Mouse (Mus musculus): Measurements from ENCODE around the gene Ccdc153.

The Ccdc153 gene

GRCm38 (mm10) chr9:44240911-44241310, 435 bp downstream of the Ccdc153 start:
- DNase-seq (ENCODE audit: low spot score): no peak

GRCm38 (mm10) chr9:44241418-44241817, 942 bp downstream of the Ccdc153 start:
- no peak for DNase-seq (ENCODE audit: low spot score)

GRCm38 (mm10) chr9:44243621-44244020, 3.1 kb downstream of the Ccdc153 start:
- DNase-seq (ENCODE audit: low spot score): no peak

DNA sequence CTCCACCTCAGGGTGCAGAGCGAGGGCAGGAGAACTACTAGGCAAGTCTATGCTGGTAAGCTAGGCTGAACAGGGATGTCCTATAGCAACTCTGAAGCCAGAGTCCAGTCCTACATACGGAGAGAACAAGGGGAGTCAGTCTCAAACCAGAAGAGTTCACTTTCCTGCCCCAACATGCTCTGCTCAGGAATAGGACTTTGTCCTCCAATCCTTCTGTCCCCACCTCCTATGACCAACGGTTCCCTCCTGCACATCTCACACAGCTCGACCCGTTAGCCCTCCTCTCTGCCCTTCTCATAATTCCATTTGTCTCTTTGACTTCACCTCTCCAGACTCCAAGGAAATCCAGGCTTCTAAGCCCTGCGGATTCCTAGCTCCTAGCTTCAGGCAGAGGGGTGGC, 7.4 kb downstream of the Ccdc153 start:
- no peak for DNase-seq (ENCODE audit: low spot score)

GRCm38 (mm10) chr9:44249181-44250146, 9.0 kb downstream of the Ccdc153 start:
- peak; percentile 79 for DNase-seq (ENCODE audit: low spot score)

DNA sequence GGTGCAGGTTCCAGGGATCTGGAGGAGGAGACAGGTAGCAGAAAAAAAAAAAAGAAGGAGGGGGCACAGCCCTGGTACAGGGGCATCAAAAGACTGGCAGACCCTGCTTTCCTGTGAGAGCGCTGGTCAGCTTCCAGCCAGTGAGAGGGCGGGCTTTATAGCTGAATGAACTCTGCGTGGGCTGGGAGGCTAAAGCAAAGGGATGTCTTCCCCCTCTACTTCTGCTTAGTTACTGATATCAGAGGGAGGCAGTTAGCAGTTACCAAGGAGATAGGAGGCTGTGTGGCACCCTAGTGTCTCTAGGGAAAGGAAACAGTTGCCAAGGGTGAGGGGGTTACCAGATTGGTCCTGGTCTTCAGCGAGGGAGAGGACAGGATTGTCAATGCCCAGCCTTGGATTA, 10.0 kb downstream of the Ccdc153 start:
- DNase-seq (ENCODE audit: low spot score): peak; percentile 40

DNA sequence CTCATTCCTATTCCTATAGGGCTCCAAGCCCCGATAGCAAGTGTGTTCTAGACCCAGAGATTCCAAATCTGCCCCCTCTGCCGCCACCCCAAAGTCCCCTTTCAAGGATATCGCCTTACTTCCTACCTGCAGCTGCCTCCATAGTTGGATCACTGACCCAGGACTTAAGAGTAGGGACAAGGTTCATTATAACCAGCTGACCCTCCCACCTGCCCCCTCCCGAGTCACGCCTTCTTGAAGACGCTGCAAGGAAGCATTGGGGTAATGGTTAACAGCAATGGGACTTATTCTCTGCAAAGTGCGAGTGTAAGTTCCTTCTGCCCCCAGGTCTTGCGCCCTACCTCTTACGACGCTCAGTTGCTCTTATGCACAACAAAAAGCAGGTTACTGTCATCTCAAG, 10.8 kb downstream of the Ccdc153 start, which contains the start of gene Pdzd3:
Pdzd3 (minus strand) TSS at position 158 of the 400 bp plus-strand sequence.
- no peak for DNase-seq (ENCODE audit: low spot score)

DNA sequence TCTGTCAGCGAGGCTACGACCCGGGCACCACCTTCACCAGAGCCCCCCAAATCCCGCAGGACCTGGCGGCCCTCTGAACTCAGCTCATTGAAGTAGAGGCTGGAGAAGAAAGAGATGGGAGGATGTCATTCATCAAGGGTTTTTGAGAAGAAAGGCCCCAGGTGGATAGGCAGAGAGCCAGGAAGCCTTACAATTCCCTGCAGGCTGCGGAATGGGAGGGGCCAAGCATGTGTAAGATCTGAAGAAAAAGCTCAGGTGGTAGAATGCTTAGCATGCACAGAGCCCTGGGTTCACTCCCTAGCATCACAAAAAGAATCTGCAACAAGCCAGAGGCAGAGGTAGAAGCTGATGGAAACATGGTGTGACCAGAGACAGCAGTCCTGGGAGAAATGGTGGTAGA, 13.0 kb downstream of the Ccdc153 start:
- no peak for DNase-seq (ENCODE audit: low spot score)

- DNase-seq (ENCODE audit: low spot score): no peak
Measured at GRCm38 (mm10) chr9:44254508-44255135, 14.1 kb downstream of the Ccdc153 start.

DNA sequence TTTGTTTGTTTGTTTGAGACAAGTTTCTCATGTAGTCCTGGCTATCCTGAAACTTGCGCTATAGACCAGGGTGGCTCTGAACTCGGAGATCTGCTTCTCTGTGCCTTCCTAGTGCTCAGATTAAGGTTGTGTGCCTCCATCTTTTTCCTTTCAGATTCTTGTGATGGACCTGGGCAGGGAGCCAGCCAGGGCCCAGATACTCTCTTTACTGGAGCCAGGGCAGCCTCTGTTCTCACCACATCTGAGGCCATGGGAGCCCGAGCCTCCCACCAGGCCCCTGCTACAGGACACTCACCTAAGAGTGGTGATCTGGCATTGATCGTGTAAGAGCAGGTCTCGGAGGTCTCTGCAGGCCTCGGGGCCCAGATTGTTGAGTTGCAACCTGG, 14.7 kb downstream of the Ccdc153 start:
- no peak for DNase-seq (ENCODE audit: low spot score)

- DNase-seq (ENCODE audit: low spot score): no peak
Measured at GRCm38 (mm10) chr9:44256213-44256612, 15.7 kb downstream of the Ccdc153 start.

- DNase-seq (ENCODE audit: low spot score): no peak
Measured at GRCm38 (mm10) chr9:44259014-44259413, 18.5 kb downstream of the Ccdc153 start.

DNA sequence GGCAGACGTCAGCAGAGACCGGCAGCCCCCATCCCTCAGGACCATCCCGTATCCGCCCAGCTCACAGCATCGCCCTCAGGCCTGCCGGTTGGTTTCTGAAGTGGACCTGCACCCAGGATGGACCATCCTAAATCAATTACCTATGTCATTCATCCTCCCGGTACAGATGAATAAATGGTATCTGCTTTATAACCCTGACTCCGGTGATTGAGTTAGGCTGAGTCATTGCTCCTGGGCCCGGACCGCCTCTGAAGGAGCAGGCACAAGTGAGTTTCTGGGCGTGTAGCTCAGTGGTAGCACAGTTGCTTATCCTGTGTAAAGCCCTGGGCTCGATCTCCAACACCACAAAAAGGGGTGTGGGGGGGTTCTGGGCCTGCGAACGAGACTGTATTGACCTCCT, 20.9 kb downstream of the Ccdc153 start:
- DNase-seq (ENCODE audit: low spot score): no peak

- DNase-seq (ENCODE audit: low spot score): peak; percentile 42
Measured at GRCm38 (mm10) chr9:44266478-44267226, 26.2 kb downstream of the Ccdc153 start.

GRCm38 (mm10) chr9:44267319-44268026, 27.0 kb downstream of the Ccdc153 start:
- no peak for DNase-seq (ENCODE audit: low spot score)

DNA sequence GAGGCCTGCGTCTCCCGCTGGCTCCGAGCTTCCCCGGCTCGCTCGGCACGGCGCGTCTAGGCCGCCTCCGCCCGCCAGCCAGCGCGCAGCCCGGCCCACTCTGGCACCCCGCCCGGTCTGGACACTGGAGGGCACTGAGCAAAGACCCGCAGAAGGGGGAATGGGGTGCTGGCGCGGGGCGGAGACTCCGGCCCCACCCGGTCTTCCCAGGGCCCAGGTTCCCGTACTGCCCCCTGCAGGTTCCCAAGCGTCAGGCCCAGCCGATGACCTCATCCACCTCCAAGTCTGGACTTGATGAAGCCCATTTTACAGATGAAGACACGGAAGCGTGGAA, 27.5 kb downstream of the Ccdc153 start:
- DNase-seq (ENCODE audit: low spot score): peak; percentile 86

GRCm38 (mm10) chr9:44268432-44268831, 28.0 kb downstream of the Ccdc153 start, which contains the start of gene Nlrx1:
TSS of gene Nlrx1 (minus strand) at chr9:44268599.
- no peak for DNase-seq (ENCODE audit: low spot score)

GRCm38 (mm10) chr9:44269077-44269476, 28.6 kb downstream of the Ccdc153 start:
- peak; percentile 43 for DNase-seq (ENCODE audit: low spot score)

DNA sequence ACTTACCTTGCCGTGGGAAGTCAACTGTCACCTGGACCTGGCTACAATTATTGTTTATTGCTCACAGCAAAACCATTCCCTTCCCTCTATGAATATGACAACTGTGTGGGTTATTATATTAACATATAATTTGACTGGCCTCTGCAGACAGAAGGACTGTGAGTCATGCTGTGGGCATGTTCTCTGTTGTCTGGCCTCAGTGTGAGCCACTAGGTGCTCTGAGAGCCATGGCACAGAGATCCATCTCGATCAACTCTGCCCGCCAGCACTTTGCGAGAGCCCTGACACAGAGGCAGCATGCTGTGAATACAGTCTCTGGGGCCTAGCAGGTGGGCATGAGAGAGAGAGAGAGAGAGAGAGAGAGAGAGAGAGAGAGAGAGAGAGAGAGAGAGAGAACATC, 29.5 kb downstream of the Ccdc153 start:
- DNase-seq (ENCODE audit: low spot score): no peak

DNA sequence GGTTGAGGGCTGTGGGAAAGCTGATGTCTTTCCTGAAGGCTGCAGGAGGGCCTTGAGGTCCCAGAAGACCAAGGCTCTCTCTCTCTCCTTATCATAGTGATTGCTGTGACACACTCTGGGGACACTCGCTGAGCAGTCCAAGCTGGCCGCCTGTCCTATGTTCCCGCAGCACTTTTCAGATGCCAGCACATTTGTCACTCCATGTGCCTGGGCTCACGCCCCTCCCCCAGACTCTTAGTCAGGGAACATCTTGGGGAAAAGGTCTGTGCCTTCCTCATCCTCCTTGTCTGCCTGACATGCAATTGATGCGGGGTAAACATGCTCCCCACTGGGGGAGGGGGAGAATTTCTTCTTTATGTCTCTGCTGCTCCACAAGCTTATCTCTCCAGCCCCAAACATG, 42.7 kb downstream of the Ccdc153 start:
- no peak for DNase-seq (ENCODE audit: low spot score)

GRCm38 (mm10) chr9:44286256-44286850, 45.9 kb downstream of the Ccdc153 start:
- DNase-seq (ENCODE audit: low spot score): no peak

GRCm38 (mm10) chr9:44287003-44287400, 46.5 kb downstream of the Ccdc153 start:
- DNase-seq (ENCODE audit: low spot score): no peak
